Mouse (Mus musculus): Measurements from ENCODE around the gene Wdr74. TPM values are rescaled to one million over a fixed set of nuclear protein-coding genes. Genes with fewer than 3 reads are reported as not detected.

Gene Wdr74
- polyA plus RNA-seq, 3 experiments from 2014 or later: 38.0 to 71.7 (median 66.5) TPM

DNA sequence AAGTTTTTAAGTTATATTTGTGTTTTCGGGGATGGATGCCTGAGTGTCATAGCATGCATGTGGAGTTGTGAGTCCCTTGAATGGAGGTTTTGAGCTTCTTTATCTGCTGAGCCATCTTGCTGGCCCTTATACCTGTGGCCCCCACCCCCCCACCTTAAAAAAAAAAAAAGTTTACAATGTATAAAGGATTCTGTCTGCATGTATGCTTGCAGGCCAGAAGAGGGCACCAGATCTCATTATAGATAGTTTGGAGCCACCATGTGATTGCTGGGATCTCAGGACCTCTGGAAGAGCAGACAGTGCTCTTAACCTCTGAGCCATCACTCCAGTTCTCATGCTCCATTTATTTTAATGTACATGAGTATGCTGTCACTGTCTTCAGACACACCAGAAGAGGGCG lies 11.7 kb downstream of the Wdr74 start:
- ATAC-seq: no peak

DNA sequence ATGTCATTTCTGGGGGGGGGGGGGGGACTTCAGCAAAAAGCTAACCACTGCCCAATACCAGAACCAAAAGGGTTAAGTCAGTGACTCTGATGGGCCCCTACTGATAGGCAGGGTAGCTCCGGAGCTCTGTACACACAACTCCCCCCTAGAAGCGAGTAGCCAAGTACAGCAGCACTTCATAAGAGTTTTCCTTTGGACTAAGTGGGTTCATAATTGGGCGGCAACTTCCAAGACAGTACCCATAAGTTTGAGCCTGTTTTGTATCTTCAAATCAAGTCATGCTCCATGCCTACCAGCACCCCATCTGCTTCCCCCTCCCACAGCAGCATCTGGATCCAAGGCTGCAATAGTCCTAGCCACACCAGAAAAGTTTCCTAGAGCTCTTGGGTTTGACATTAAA lies 20.0 kb downstream of the Wdr74 start:
- no peak for ATAC-seq

DNA sequence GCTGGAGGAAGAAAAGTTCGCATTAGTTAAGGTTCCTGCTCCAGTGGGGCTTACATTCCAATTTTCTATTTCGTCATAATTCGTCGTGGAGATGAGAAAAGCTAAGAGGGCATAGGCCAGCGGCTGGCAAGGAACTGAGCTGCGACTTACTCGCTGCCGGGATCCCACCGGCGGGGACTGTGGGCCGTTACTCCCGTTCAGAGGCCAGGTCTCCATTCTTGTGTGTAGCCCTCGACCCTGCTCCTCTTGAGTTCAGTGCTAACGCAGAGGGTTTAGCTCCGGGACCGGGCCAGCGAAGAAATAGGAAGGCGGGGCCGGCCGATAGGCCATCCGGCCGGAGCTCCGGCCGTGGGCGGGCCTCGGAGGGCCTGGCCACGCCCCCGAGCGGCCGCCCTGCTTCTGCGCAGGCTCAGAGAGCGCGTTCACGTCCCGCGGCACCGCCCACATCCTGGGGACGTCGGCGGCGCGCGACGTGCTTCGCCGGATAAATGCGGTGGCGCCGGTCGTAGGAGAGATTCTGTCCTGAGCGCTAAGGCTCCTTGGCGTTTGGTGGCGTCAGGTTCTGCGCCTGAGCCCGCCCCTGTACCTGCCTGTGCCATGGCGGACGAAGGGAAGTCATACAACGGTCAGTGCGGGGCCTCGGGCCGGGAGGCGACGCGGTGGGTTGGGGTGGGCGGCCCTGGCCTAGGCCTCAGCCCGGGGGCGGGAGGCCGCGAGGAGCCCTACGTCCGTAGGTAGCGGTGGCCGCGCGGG lies 21.2 kb downstream of the Wdr74 start, which contains the start of gene Nxf1:
Nxf1 (plus strand) TSS at position 439 of the 753 bp plus-strand sequence.
- ATAC-seq: peak; percentile 86

DNA sequence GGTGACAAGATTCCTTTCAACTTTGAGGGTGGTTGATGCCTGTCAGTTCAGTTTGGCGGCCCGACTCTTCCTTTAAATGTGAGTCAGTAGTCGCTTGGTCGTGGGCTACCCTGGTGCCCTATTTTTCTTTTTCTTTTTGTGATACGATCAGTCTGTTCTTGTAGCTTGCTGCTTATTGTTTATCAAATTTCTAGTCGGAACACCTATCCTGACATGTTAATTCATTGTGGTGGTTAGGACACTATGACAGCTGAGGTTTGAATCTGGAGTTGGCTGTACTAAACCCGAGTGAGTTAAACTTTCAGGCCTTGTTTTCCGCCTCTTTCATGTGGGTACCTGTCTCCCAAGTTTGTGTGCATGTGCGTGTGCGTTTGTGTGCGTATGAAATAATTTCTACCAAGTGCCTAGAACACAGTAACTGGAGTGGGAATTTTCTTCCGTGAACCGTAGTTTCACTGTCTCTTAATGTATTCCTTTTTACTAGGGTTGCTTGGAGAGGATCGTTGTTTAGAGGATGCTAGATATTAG lies 21.9 kb downstream of the Wdr74 start:
- ATAC-seq: peak; percentile 33

DNA sequence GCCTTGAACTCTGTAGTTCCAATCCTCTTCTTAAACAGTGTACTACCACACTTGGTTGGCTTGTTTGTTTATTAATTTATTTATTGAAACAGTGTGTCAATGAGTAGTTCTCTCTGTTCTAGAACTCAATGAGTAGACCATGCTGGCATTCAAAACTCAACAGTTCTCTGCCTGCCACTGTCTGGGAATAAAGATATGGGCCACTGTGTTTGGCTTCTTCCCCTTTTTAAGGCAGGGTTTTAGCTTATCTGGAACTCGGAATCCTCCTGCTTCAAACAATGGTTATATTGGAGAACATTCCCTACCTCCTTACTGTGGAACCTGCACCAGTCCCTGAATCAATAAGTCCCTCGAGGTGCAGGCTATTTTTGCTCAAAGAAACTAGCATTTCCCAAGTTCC lies 23.3 kb downstream of the Wdr74 start:
- no peak for ATAC-seq

DNA sequence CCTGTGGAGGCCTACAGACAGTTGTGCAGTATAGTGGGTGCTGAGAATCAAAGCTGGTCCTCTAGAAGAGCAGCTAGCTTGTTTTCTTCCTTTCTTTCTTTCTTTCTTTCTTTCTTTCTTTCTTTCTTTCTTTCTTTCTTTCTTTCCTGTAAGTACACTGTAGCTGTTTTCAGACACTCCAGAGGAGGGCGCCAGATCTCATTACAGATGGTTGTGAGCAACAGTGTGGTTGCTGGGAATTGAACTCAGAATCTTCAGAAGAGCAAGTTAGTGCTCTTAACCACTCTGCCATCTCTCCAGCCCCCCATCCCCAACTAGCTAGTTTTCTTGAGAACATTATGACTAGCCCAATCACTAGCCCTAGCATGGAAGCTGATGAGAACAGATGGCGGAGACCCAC lies 25.1 kb downstream of the Wdr74 start:
- ATAC-seq: no peak

DNA sequence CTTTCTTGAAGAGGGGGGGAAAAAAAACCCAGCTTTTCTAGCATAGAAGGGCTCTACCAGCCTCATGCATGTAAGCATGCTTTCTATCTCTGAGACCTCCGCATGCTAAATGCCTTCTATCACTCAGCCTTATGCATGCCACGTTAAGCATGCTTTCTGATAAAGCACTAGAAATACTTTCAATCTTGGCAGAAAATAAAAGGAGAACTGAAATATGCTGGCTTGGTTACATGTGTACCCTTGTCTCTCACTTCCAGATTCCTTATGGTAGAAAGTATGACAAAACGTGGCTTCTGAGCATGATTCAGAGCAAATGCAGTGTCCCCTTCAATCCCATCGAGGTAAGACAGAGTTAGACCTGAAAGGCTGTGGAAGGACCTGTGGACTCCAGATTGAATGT lies 27.6 kb downstream of the Wdr74 start:
- ATAC-seq: no peak

DNA sequence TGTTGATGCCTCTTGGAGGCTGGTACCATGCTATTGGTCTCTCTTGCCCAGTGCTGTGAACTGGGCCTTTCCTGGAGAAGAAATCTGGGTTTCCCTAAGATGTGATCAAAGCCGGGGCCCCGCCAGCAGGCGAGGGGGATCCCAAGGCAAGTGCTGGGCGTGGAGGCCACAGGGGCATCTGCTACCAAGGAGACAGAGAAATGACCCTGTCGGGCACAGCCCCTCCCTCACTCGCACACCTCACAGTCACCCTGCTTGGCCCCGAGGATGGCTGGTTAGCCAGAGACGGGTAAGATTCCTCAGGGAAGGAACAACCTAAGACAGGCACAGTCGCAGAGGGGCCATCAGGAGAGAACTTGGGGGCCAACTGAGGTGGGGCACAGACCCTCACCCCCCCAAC lies 29.9 kb downstream of the Wdr74 start:
- ATAC-seq: no peak

DNA sequence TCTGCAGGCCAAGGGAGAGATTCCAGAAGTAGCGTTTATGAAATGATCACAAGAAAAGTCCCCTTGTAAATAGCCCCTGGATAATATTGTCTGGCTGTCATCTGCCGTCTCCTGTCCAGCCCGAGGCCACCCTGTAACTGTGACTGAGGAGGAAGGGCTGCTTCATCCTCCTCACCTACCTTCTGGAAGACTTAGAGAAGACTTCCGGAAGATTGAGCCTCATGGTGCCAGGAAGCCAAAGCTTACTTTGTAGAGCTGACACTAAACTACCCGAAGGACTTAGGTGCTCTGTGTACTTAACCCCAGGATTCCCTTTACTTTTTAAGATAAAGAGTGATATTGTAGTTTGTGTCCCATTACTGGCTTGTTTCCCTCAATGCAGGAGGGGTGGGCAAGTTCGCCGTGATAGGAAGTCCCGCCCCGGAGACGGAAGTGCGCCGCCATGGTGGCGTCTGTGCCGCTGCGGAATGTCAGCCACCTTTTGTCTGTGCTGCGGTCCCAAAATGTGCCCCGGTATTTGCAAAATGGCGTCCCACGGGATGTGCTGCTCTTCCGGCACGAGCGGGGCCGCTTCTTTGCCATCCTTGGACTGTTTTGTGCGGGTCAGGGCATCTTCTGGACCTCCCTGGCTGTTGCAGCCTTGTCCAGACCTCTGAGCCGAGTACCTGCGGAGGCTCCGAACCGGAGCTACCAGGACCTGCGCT lies 35.1 kb downstream of the Wdr74 start, which contains the start of gene Tmem223:
Tmem223 (plus strand) TSS at position 430 of the 704 bp plus-strand sequence.
- ATAC-seq: peak; percentile 61

DNA sequence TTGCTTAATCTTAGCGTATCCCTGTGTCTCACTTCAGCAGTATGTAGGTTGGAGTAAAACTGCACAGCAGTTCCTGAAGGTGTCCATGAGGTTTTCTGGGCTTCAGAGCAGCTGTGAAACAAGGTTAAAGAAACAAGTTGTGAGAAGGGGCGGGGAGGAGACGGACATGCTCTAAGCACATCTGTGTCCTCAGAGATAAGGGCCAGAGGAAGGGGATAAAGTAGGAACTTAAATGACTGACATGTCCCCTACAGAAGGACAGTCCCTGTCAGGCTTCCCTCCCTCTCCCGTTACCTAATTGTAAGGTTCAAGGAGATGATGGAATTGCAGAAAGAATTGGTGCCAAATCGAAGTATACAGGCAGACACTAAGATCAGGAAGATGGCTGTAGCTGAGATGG lies 37.4 kb downstream of the Wdr74 start:
- no peak for ATAC-seq

DNA sequence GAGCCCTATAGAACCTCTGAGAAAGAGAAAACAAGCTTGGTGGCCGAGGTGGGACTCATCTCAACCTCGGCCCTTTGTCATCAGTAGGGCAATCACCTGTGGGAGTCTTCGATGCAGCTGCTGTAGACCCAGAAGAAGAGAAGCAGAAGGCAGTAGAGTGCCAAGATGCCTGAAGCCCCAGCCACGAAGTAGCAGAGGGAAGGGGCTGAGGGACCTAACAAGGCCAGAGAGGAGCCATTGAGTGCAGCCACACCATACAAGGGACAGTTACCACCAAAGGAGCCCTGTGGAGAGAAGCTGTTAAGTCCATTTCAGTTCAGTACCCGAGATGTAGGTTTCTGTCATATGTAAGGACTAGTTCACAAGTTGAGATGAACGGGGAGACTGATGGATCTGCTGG lies 37.8 kb downstream of the Wdr74 start:
- ATAC-seq: no peak

DNA sequence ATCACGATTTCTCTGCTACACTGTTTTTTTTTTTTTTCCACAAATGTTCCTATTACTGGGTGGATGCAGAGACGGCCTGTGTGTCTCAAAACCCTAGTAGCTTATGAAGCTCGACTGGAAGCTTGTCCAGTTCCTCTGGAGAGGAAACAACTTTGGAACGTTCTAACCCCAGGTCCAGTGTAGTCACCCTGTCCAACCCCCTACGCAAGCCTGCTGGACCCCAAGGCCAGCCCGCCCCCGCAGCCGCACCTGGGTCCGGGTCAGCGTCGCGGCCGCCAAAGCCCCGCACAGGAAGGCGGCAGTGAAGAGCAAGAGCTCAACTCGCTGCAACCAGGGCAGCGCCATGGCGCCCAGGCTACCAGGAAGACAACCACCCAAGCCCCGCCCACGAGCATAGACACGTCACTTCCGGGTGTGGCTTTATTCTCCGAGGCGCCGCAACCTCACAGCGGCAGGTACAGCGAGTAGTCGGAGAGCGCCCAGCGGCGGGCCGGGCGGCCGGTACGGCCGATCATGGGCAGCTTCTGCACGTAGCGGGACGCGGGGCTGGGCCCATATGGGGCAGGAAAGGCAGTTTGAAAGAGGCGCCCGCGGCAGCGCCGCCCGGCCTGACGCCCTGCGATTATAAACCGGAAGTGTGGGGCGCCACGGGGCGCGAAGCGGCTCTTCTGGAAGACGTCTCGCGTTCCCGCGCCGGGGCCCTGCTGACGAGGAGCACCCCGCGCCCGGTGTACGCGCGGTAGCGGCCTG lies 38.6 kb downstream of the Wdr74 start, which contains the start of gene Tmem179b:
Tmem179b (minus strand) TSS at position 382 of the 750 bp plus-strand sequence.
- ATAC-seq: peak; percentile 84

DNA sequence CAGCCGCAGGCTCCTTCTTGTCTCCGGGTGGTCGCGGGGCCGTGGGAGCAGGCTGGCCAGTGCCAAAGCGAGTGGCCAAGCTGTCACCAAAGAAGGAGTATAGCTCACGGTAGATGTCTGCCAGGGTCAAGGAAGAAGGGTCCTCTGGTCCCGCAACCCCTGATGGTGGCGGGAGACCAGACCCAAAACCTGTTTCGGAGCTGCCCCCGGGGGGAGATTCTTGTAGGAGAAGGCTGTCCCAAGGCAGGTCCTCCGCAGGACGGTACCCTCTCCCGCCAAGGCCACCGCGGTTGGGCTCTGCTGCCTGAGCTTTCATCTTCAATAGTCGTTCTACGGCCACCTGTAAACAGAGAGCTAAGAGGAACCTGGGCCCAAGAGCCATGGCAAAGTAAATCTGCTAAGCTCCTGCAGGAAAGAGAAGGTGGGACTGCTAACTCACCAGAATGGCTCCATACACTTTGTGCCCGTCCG lies 39.4 kb downstream of the Wdr74 start:
- ATAC-seq: no peak

DNA sequence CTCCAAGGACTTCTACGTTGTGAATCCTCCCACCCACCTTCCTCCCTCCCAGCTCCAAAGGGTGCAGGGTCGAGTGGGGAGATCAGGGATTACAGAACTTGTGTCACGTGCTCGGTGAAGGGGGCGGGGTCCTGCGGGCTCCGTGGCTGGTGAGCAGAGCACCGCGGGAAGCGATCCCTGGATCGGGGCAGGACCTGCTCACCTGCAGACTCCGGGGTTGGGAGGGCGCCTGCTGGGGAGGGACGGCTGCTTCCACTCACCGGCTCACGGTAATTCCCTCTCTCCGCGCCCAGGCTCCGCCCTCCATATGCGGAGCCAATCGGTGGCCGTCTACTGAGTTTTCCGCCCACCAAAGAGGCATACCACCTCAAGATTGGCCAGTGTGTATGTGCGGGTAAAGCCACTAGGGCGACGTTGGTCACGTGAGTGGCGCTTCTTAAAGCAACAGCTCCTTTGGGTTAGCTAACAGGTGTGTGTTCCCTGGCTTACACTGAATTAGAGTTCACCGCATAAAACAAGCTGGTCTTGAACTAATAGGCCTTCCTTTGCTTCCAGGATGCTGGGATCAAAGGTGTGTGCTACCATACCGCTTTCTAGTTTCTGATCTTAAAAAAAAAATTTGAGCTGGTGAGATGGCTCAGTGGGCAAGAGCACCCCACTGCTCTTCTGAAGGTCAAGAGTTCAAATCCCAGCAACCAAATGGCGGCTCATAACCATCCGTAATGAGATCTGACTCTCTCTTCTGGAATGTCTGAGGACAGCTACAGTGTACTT lies 50.6 kb downstream of the Wdr74 start, which contains the start of gene Taf6l:
Taf6l (minus strand) TSS at position 410 of the 774 bp plus-strand sequence.
- ATAC-seq: peak; percentile 100

DNA sequence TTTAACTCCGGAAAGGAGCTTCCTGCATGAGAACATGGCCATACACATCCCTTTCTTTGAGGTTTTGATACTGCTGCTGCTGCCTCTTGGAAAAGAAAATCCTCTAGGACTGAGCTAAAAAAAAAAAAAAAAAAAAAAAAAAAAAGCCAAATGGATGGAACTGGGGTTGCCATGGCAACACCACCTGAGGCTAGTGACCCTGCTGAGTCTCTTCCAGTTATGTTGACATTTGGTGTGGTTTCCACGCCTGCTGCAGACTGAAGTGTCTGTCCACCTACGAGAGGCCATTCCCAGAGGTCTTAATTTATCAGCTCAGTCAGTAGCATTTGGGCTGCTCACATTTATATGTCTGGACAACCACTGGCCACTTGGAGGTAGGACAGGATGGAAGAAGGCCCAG lies 52.9 kb downstream of the Wdr74 start:
- ATAC-seq: no peak

DNA sequence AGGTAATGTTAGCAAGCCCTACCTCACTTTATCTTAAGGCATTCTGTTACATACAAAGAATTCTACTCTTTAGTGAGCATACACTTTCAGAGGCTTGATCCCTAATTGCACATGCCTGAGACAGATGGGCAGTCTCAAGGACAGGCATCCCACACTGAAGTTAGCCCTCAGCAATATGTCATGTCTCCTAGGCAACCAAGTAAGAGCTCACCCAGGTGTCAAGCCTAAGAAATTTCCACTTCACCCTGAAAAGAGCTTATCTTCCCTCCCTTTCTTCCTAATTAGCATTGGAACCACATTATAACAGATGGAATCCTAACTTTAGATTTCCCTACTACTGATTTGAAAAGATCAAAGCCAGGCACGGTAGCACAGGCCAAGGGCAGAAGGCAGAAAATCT lies 53.5 kb downstream of the Wdr74 start:
- ATAC-seq: no peak

DNA sequence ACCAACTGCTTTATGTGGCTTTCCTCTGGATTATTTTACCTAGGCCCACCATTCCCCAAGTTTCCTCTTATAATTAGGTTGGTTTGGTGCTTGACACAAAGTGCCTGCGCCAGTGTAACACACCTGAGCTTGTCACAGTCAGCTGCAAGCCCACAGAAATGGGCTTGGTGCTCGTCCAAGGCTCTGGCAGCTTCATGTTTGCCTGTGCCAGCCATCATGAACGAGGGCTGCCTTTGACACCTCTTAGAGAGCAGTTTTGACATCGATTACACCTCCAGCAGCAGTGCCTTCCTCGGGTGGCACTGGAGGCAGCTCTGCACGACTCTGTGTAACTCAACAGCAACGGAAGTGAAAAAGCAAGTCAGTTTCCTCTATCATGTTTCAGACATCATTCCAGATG lies 54.5 kb downstream of the Wdr74 start:
- no peak for ATAC-seq
